Mouse (Mus musculus) CD8-positive naive resting alpha-beta T cell, adult 57 days (primary cell): ENCODE results near the gene Mtg1. TPM values are rescaled to one million over a fixed set of nuclear protein-coding genes. Genes with fewer than 3 reads are reported as not detected.

Experiments
- total RNA-seq: library from RNA; stranded (reverse); gene quantifications from one replicate; pipeline ENCODE4 v1.2.4, GENCODE M21; 2023

Gene Mtg1
- 21.7 TPM for total RNA-seq

GRCm38 (mm10) chr7:140137135-140138020 is at the start of gene Mtg1:
TSS of gene Mtg1 (plus strand) at chr7:140137564.

GRCm38 (mm10) chr7:140092924-140093528 is 44.3 kb upstream of the Mtg1 start, which contains the start of gene Prap1:
TSS of gene Prap1 (plus strand) at chr7:140093395.

GRCm38 (mm10) chr7:140101993-140102860 is 35.1 kb upstream of the Mtg1 start, which contains the start of gene Fuom:
TSS of gene Fuom (minus strand) at chr7:140102441.

GRCm38 (mm10) chr7:140115583-140116328 is 21.6 kb upstream of the Mtg1 start, which contains the start of gene Paox:
TSS of gene Paox (plus strand) at chr7:140115799.

GRCm38 (mm10) chr7:140116329-140117054 is 20.9 kb upstream of the Mtg1 start, which contains the start of gene Echs1:
TSS of gene Echs1 (minus strand) at chr7:140116476.

GRCm38 (mm10) chr7:140154218-140154927 is 17.0 kb downstream of the Mtg1 start, which contains the start of gene Sprn:
TSS of gene Sprn (minus strand) at chr7:140154877.

GRCm38 (mm10) chr7:140164664-140165063 is 27.3 kb downstream of the Mtg1 start, which contains the start of gene Olfr522:
TSS of gene Olfr522 (minus strand) at chr7:140164764.

GRCm38 (mm10) chr7:140172936-140173335 is 35.6 kb downstream of the Mtg1 start, which contains the start of gene Olfr523:
TSS of gene Olfr523 (plus strand) at chr7:140173217.

Other genes starting within 250 kb of the Mtg1 start
- gene Kndc1, start 242.9 kb upstream of the Mtg1 start, total RNA-seq, result not detected
- gene Utf1, start 193.8 kb upstream of the Mtg1 start, total RNA-seq, result not detected
- gene 6430531B16Rik, start 158.8 kb upstream of the Mtg1 start, total RNA-seq, result not detected
- gene Adam8, start 145.0 kb upstream of the Mtg1 start, total RNA-seq, result 4.5 TPM
- 34.8 TPM for gene Zfp511, start 101.2 kb upstream of the Mtg1 start, total RNA-seq
- 29.4 TPM for gene Tubgcp2, start 100.9 kb upstream of the Mtg1 start, total RNA-seq
- not detected for gene Msx3, start 88.5 kb upstream of the Mtg1 start, total RNA-seq
- gene Caly, start 55.0 kb upstream of the Mtg1 start, total RNA-seq, result not detected
- not detected for gene Prap1, start 44.2 kb upstream of the Mtg1 start, total RNA-seq
- 6.7 TPM for gene Fuom, start 35.1 kb upstream of the Mtg1 start, total RNA-seq
- gene Paox, start 21.8 kb upstream of the Mtg1 start, total RNA-seq, result 6.2 TPM
- gene Echs1, start 21.1 kb upstream of the Mtg1 start, total RNA-seq, result 27.2 TPM
- not detected for gene Sprn, start 17.3 kb downstream of the Mtg1 start, total RNA-seq
- gene Olfr522, start 27.2 kb downstream of the Mtg1 start, total RNA-seq, result not detected
- not detected for gene Olfr523, start 35.7 kb downstream of the Mtg1 start, total RNA-seq
- not detected for gene Olfr524, start 68.4 kb downstream of the Mtg1 start, total RNA-seq
- not detected for gene Cd163l1, start 80.7 kb downstream of the Mtg1 start, total RNA-seq
- 0.61 TPM for gene 5830411N06Rik, start 109.7 kb downstream of the Mtg1 start, total RNA-seq
- gene Olfr525, start 183.3 kb downstream of the Mtg1 start, total RNA-seq, result not detected
- gene Olfr527, start 196.5 kb downstream of the Mtg1 start, total RNA-seq, result not detected
- not detected for gene Olfr60, start 224.1 kb downstream of the Mtg1 start, total RNA-seq
- gene Olfr530, start 238.8 kb downstream of the Mtg1 start, total RNA-seq, result not detected